Comparison of ENCODE assay signal across 17 mouse cellular contexts in genomic region chr7:90120106-90120505, GRCm38 (mm10).
"Had no signal": no experiment of that assay in that cellular context is flagged by ENCODE, and none has a peak within 500 bp of the region (broad histone marks: within the 10 kb centered on the region; RNA-seq: fewer than 3 reads in every experiment).

No protein-coding gene starts in this region.

- DNase-seq: lung, adult 2 months; lung, postnatal 14 days; lung, postnatal 36 days; right cerebral cortex, postnatal 14 days; thymus, adult 2 months; thymus, postnatal 25 days; thymus, postnatal 4 days had no signal

- ATAC-seq: lung, postnatal 0 days; midbrain, embryonic 13.5 days; midbrain, embryonic 15.5 days had no signal

- H3K4me2 ChIP-seq: lung, embryonic 15.5 days; midbrain, embryonic 11.5 days; midbrain, embryonic 13.5 days; midbrain, embryonic 15.5 days; neural tube, embryonic 12.5 days; stomach, embryonic 15.5 days had no signal

- H3K4me1 ChIP-seq: lung, embryonic 15.5 days; megakaryocyte, embryonic 14.5 days; midbrain, embryonic 13.5 days; midbrain, embryonic 15.5 days; neural tube, embryonic 12.5 days; stomach, embryonic 15.5 days had no signal

- H3K4me3 ChIP-seq: lung, embryonic 15.5 days; megakaryocyte, embryonic 14.5 days; midbrain, embryonic 13.5 days; midbrain, embryonic 15.5 days; neural tube, embryonic 12.5 days; stomach, embryonic 15.5 days had no signal

- H3K9me3 ChIP-seq: lung, embryonic 15.5 days; midbrain, embryonic 13.5 days; midbrain, embryonic 15.5 days; neural tube, embryonic 12.5 days; stomach, embryonic 15.5 days had no signal

- H3K9ac ChIP-seq: lung, embryonic 15.5 days; midbrain, embryonic 13.5 days; midbrain, embryonic 15.5 days; neural tube, embryonic 12.5 days; stomach, embryonic 15.5 days had no signal

- H3K27me3 ChIP-seq: lung, embryonic 15.5 days; megakaryocyte, embryonic 14.5 days; midbrain, embryonic 13.5 days; midbrain, embryonic 15.5 days; neural tube, embryonic 12.5 days; stomach, embryonic 15.5 days had no signal

- H3K36me3 ChIP-seq: lung, embryonic 15.5 days; midbrain, embryonic 13.5 days; midbrain, embryonic 15.5 days; neural tube, embryonic 12.5 days; stomach, embryonic 15.5 days had no signal

- H3K27ac ChIP-seq: lung, embryonic 15.5 days; macrophage; midbrain, embryonic 13.5 days; midbrain, embryonic 15.5 days; neural tube, embryonic 12.5 days; stomach, embryonic 15.5 days; stomach, postnatal 0 days had no signal
